Mouse (Mus musculus) right cerebral cortex, postnatal 25 days (tissue): ENCODE measurements at regions not wholly inside any gene's neighbourhood (a gene's known extent, or its start where the extent isn't known, plus 50 kb on each side); places are given as distances from the start of the nearest gene placed in this dataset.

Experiments used
- DNase-seq: peaks from one replicate; pipeline ENCODE4 v3.0.0; 2022

- no peak for DNase-seq
Observed at GRCm38 (mm10) chr2:128339061-128339642, 213.3 kb downstream of the Bcl2l11 start.

- DNase-seq = no peak
Observed at GRCm38 (mm10) chr2:128339643-128340487, 214.0 kb downstream of the Bcl2l11 start.

GRCm38 (mm10) chr2:128340631-128341240 is 214.9 kb downstream of the Bcl2l11 start:
- DNase-seq = no peak

- no peak for DNase-seq
Observed at GRCm38 (mm10) chr2:128342212-128342611, 216.4 kb downstream of the Bcl2l11 start.

GRCm38 (mm10) chr2:128345557-128345956 is 219.7 kb downstream of the Bcl2l11 start:
- no peak for DNase-seq

GRCm38 (mm10) chr2:128348556-128348955 is 222.7 kb downstream of the Bcl2l11 start:
- DNase-seq = no peak

- no peak for DNase-seq
Observed at GRCm38 (mm10) chr2:128351405-128351804, 225.6 kb downstream of the Bcl2l11 start.

GRCm38 (mm10) chr2:128352533-128352932 is 226.7 kb downstream of the Bcl2l11 start:
- no peak for DNase-seq

- DNase-seq = no peak
Observed at GRCm38 (mm10) chr2:128353457-128353856, 227.6 kb downstream of the Bcl2l11 start.

GRCm38 (mm10) chr2:128356326-128356725 is 230.5 kb downstream of the Bcl2l11 start:
- no peak for DNase-seq

- DNase-seq = no peak
Observed at GRCm38 (mm10) chr2:128359106-128359505, 231.9 kb upstream of the Spdye4c start.

- no peak for DNase-seq
Observed at GRCm38 (mm10) chr2:128360517-128360916, 230.5 kb upstream of the Spdye4c start.

- no peak for DNase-seq
Observed at GRCm38 (mm10) chr2:128361436-128361835, 229.6 kb upstream of the Spdye4c start.

- no peak for DNase-seq
Observed at GRCm38 (mm10) chr2:128364161-128364560, 226.8 kb upstream of the Spdye4c start.

- DNase-seq = no peak
Observed at GRCm38 (mm10) chr2:128365004-128365403, 226.0 kb upstream of the Spdye4c start.

- no peak for DNase-seq
Observed at GRCm38 (mm10) chr2:128365775-128366174, 225.2 kb upstream of the Spdye4c start.

GRCm38 (mm10) chr2:128367266-128368150 is 223.5 kb upstream of the Spdye4c start:
- DNase-seq = no peak

GRCm38 (mm10) chr2:128368534-128369273 is 222.3 kb upstream of the Spdye4c start:
- no peak for DNase-seq

GRCm38 (mm10) chr2:128370821-128371220 is 220.2 kb upstream of the Spdye4c start:
- no peak for DNase-seq

GRCm38 (mm10) chr2:128372204-128372603 is 218.8 kb upstream of the Spdye4c start:
- no peak for DNase-seq

GRCm38 (mm10) chr2:128373363-128374252 is 217.4 kb upstream of the Spdye4c start:
- no peak for DNase-seq
